Mouse (Mus musculus): ENCODE data around the gene Slc45a1. TPM values are rescaled to one million over a fixed set of nuclear protein-coding genes. Genes with fewer than 3 reads are reported as not detected.
A peak's percentile ranks its signal among the peaks of the same experiment; 100 is the strongest.

Slc45a1 gene
- total RNA-seq, 2 experiments from 2014 or later: not detected

DNA sequence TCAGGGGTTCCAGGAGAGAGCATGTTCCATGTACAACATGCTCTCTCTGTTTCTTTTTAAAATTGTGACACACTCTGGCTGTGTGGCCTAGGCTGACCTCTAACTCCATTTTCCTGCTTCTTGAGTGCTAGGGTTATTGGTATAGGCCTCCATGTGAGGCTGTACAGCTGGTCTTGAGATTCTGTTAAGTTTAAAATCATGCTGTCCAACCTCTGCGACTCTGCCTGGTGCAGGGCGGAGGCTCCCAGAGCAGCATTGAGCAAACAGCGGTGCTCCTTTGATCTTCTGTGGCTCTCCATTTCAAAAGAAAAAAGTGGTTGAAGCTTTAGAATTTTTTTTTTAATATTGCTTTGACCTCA is 68.2 kb downstream of the Slc45a1 start:
- DNase-seq: no peak
- intact Hi-C loops (cut with DNase I): no loop called here

DNA sequence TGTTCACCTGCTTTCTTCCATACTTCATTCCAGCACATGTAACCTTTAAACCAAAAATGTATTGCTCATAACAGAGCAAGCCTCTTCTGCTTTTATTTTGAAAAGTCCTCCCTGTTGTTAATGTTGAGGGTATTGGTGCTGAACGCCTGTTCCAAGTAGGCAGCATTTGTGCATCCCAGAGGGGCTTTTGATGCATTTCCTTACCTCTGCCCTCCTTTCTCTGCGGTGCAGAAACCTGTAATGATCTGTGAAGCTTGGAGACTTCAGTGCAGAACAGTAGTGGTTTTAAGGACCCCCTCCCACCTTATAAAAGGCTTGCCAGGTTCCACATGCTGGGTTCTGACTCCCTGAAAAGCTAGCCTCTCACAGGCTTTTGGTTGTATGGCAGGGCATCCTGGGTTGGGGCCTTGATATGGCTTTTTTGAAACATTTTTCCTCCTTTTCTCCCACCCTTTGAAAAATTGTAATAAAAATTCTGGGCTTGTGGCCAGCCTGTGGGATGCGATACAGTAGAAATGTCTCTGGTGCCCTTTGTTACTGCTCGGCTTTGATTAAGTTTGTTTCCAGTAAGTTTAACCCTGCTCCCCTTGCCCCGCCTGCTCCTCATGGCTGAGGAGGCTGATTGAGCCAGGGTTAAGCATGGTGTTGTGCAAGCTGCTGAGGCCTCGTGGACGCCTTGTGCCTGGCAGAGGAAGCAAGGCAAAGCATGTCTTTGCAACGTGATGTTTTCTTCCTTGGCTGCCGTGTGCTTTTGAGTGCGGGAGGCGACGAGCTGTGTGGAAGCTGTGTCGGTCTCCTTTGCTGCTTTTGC is 68.8 kb downstream of the Slc45a1 start:
- intact Hi-C loops (cut with DNase I): no loop called here
- DNase-seq: peak; percentile 61 to 80

DNA sequence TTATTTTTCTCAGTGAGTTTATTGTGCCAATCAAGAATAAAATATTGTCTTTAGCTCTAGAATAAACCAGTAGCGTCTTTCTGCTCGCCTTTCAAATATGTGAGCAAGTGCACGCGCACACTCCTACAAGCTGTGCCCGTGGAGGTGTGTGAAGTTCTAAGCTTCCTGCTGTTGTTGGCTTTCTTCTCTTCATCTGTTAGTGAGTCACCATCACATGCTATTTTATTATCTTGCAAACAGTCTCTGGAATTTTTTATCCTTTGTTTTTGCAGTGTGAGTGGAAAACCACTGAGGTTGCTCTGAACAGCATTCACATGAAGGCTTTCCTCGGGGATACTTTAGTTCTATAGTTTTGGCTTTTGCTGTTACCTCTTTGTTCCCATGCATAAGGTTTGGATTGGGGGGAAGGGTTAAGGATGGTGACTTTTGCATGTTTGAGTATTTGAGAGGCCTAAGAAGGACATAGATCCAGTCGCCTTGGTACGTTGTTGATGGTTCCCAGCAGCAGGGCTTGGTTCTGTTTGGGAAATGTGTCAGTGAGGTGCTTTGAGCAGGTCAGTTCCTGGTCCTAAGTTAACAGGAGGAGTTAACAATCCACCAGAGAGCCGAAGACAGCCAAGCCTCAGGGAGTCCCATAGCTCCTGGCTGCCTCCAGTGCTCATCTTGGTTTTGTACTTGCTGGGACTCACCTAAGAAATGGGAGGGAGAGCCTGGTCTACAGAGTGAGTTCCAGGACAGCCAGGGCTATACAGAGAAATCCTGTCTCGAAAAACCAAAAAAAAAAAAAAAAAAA is 69.8 kb downstream of the Slc45a1 start:
- no peak for DNase-seq
- intact Hi-C loops (cut with DNase I): no loop called here

Other genes starting within 250 kb of the Slc45a1 start
- gene Errfi1, start 201.7 kb upstream of the Slc45a1 start, total RNA-seq (2021): 10 to 100 TPM; 18.2 to 29.9 TPM

Measured in gastrocnemius, postnatal 36 days (tissue).